Mouse (Mus musculus): Measurements from ENCODE around the gene Mlx.

DNA sequence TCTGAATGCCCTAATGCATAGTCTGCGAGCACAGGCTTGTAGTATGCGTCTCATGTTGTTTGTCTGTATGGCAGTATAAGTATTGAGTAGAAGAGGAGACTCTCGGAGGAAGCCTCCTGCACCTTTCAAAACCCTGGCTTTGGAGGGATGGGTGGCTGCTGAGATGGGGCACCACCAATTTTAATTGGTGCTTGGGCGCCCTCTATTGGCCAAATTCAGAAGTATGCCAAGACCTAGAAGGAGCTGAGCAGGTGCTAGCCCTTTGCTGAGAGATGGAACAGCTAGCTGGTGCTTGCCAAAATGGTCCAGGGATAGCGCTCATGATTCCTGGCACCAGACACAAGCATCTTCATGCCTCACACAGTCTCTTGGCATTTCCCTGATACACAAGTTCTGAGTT lies 29.2 kb upstream of the Mlx start:
- peak; percentile 71; the same call in 1 of the 2 replicates for TF ChIP-seq CTCF (IDR thresholded peaks at IDR 0.05; ENCODE audit: extremely low read depth, insufficient read depth, insufficient read length, insufficient replicate concordance)
- no peak for TF ChIP-seq POLR2A (IDR thresholded peaks at IDR 0.05; ENCODE audit: low read depth, low read length)

Data from spleen, adult 2 months (tissue).